Mouse (Mus musculus) limb, embryonic 11.5 days (tissue): ENCODE measurements around the gene Dclk3. TPM values are rescaled to one million over a fixed set of nuclear protein-coding genes. Genes with fewer than 3 reads are reported as not detected.
A peak's percentile ranks its signal among the peaks of the same experiment; 100 is the strongest.

Experiments
- ATAC-seq: fragments of 200-750 bp; cut with Nextera tagmentation; 2 replicates; pipeline ENCODE4 v1.8.0; 2017; ENCODE audit warnings: low read depth; ENCODE audit not compliant: insufficient number of reproducible peaks, low FRiP score, low TSS enrichment
- DNase-seq: peaks from one replicate; pipeline ENCODE4 v3.0.0-alpha.2; 2015; ENCODE audit warnings: low spot score
- H3K27ac ChIP-seq: fragments of 300-500 bp; sonication (generic); replicated peaks from 2 replicates; pipeline ENCODE4 v1.5.1; 2014; ENCODE audit warnings: low read depth, mild to moderate bottlenecking, low read length
- H3K27me3 ChIP-seq: fragments of 300-500 bp; sonication (generic); 2 replicates; pipeline ENCODE4 v1.6.1; 2014; ENCODE audit warnings: mild to moderate bottlenecking, low read length, mixed read lengths; ENCODE audit not compliant: control insufficient read depth, insufficient read depth
- H3K36me3 ChIP-seq: fragments of 300-500 bp; sonication (generic); 2 replicates; pipeline ENCODE4 v1.6.1; 2014; ENCODE audit warnings: mild to moderate bottlenecking, low read length, moderate library complexity, mixed read lengths; ENCODE audit not compliant: control insufficient read depth, insufficient read depth
- H3K4me1 ChIP-seq: fragments of 300-500 bp; sonication (generic); 2 replicates; pipeline ENCODE4 v1.6.1; 2014; ENCODE audit warnings: low read length, mixed read lengths; ENCODE audit not compliant: control insufficient read depth, insufficient read depth
- H3K4me2 ChIP-seq: fragments of 300-500 bp; sonication (generic); 2 replicates; pipeline ENCODE4 v1.6.1; 2014; ENCODE audit warnings: low read depth, mild to moderate bottlenecking, moderate library complexity; ENCODE audit not compliant: severe bottlenecking
- H3K4me3 ChIP-seq: fragments of 300-500 bp; sonication (generic); 2 replicates; pipeline ENCODE4 v1.5.1; 2014; ENCODE audit warnings: low read depth, low read length
- H3K9ac ChIP-seq: fragments of 300-500 bp; sonication (generic); 2 replicates; pipeline ENCODE4 v1.6.1; 2014; ENCODE audit warnings: mild to moderate bottlenecking, low read length
- H3K9me3 ChIP-seq: fragments of 300-500 bp; sonication (generic); 2 replicates; pipeline ENCODE4 v1.6.1; 2016; ENCODE audit warnings: low read length; ENCODE audit not compliant: control insufficient read depth
- WGBS: fragments of 180-500 bp; shearing (Covaris S2); extraction: QIAGEN DNeasy Blood & Tissue Kit; methylation state at CpG from one replicate; pipeline ENCODE4 v1.1.7; 2014; 5-methylcytosine and 5-hydroxymethylcytosine counted together
- polyA plus RNA-seq: library from polyadenylated mRNA; unstranded; fragments of >200 nt; fragmentation: Nextera tagmentation; extraction: Ambion mirVana; gene quantifications from 2 replicates; pipeline ENCODE4 v1.2.1, GENCODE M21; 2014

The Dclk3 gene
- 0.06 and 0.25 TPM in 2 replicates for polyA plus RNA-seq

GRCm38 (mm10) chr9:111438904-111439835 is at the start of gene Dclk3:
Dclk3 (plus strand) TSS chr9:111439081.
- DNase-seq (peak; percentile 42), ATAC-seq (peak; percentile 42; the same call in 1 of the 2 replicates)
- peaks cover 23% of the 10 kb centered on the region for H3K27me3 ChIP-seq
- H3K9me3 ChIP-seq: no peaks in the 10 kb centered on the region
- peak within 1 kb of the TSS; percentile 61 for H3K4me2 ChIP-seq
- no peaks in the 10 kb centered on the region for H3K36me3 ChIP-seq
- 4% methylated on average over 47 of the region's 57 CpGs for WGBS
- H3K4me3 ChIP-seq: peak within 1 kb of the TSS; percentile 43
- H3K9ac ChIP-seq: peak within 1 kb of the TSS; percentile 40; the same call in 1 of the 2 replicates
- H3K27ac ChIP-seq: no peak within 1 kb of the TSS
- no peaks in the 10 kb centered on the region for H3K4me1 ChIP-seq

- DNase-seq: no peak
Measured at GRCm38 (mm10) chr9:111390016-111390415, 48.9 kb upstream of the Dclk3 start.

GRCm38 (mm10) chr9:111391036-111391435 is 47.8 kb upstream of the Dclk3 start:
- Histone ChIP-seq H3K27ac (no peak overlapping the region), H3K9ac (no peak overlapping the region), H3K9me3 (no peaks in the 10 kb centered on the region), H3K4me2 (no peak overlapping the region), H3K27me3 (no peaks in the 10 kb centered on the region), H3K4me3 (no peak overlapping the region), H3K4me1 (no peaks in the 10 kb centered on the region), H3K36me3 (no peaks in the 10 kb centered on the region)
- no peak for ATAC-seq
- DNase-seq: no peak
- WGBS: 80% methylated on average over 8 of the region's 8 CpGs

More at GRCm38 (mm10) chr9:111390016-111390415, 48.9 kb upstream of the Dclk3 start:
- 87% methylated on average over 9 of the region's 9 CpGs for WGBS
- Histone ChIP-seq H3K9ac (no peak overlapping the region), H3K27ac (no peak overlapping the region), H3K27me3 (no peaks in the 10 kb centered on the region), H3K4me3 (no peak overlapping the region), H3K9me3 (no peaks in the 10 kb centered on the region), H3K4me1 (no peaks in the 10 kb centered on the region), H3K4me2 (no peak overlapping the region), H3K36me3 (no peaks in the 10 kb centered on the region)
- ATAC-seq: no peak

- no peaks in the 10 kb centered on the region for H3K36me3 ChIP-seq
- H3K4me2 ChIP-seq: no peak overlapping the region
- no peak overlapping the region for H3K9ac ChIP-seq
- H3K9me3 ChIP-seq: no peaks in the 10 kb centered on the region
- DNase-seq (no peak), ATAC-seq (no peak)
- H3K27me3 ChIP-seq: no peaks in the 10 kb centered on the region
- no peaks in the 10 kb centered on the region for H3K4me1 ChIP-seq
- no peak overlapping the region for H3K27ac ChIP-seq
- 80% methylated on average over 18 of the region's 18 CpGs for WGBS
- H3K4me3 ChIP-seq: no peak overlapping the region
Measured at GRCm38 (mm10) chr9:111391926-111392442, 46.9 kb upstream of the Dclk3 start.

- ATAC-seq (no peak), DNase-seq (no peak)
- Histone ChIP-seq H3K9ac (no peak overlapping the region), H3K27ac (no peak overlapping the region), H3K4me2 (no peak overlapping the region), H3K9me3 (no peaks in the 10 kb centered on the region), H3K27me3 (no peaks in the 10 kb centered on the region), H3K4me3 (no peak overlapping the region), H3K36me3 (no peaks in the 10 kb centered on the region), H3K4me1 (no peaks in the 10 kb centered on the region)
- WGBS: 78% methylated on average over 5 of the region's 5 CpGs
Measured at GRCm38 (mm10) chr9:111395265-111395664, 43.6 kb upstream of the Dclk3 start.

- Histone ChIP-seq H3K27ac (no peak overlapping the region), H3K27me3 (no peaks in the 10 kb centered on the region), H3K36me3 (no peaks in the 10 kb centered on the region), H3K4me3 (no peak overlapping the region), H3K9me3 (no peaks in the 10 kb centered on the region), H3K4me2 (no peak overlapping the region), H3K9ac (no peak overlapping the region), H3K4me1 (no peaks in the 10 kb centered on the region)
- 68% methylated on average over 2 of the region's 2 CpGs for WGBS
- ATAC-seq (no peak), DNase-seq (no peak)
Measured at GRCm38 (mm10) chr9:111398059-111398458, 40.8 kb upstream of the Dclk3 start.

- no peak overlapping the region for H3K27ac ChIP-seq
- no peaks in the 10 kb centered on the region for H3K36me3 ChIP-seq
- no peaks in the 10 kb centered on the region for H3K9me3 ChIP-seq
- no peaks in the 10 kb centered on the region for H3K27me3 ChIP-seq
- DNase-seq (no peak), ATAC-seq (no peak)
- no peaks in the 10 kb centered on the region for H3K4me1 ChIP-seq
- H3K4me2 ChIP-seq: no peak overlapping the region
- no peak overlapping the region for H3K4me3 ChIP-seq
- 91% methylated on average over 4 of the region's 4 CpGs for WGBS
- H3K9ac ChIP-seq: no peak overlapping the region
Measured at GRCm38 (mm10) chr9:111400089-111400488, 38.8 kb upstream of the Dclk3 start.

- H3K4me3 ChIP-seq: no peak overlapping the region
- H3K36me3 ChIP-seq: no peaks in the 10 kb centered on the region
- no peak overlapping the region for H3K27ac ChIP-seq
- H3K27me3 ChIP-seq: no peaks in the 10 kb centered on the region
- H3K4me1 ChIP-seq: no peaks in the 10 kb centered on the region
- H3K4me2 ChIP-seq: no peak overlapping the region
- H3K9ac ChIP-seq: no peak overlapping the region
- ATAC-seq: no peak
- H3K9me3 ChIP-seq: no peaks in the 10 kb centered on the region
- DNase-seq: no peak
- WGBS: 90% methylated on average over 4 of the region's 4 CpGs
Measured at GRCm38 (mm10) chr9:111403159-111403558, 35.7 kb upstream of the Dclk3 start.
